Mouse (Mus musculus) stomach, postnatal 0 days (tissue): ENCODE results near the gene Zfp513.

Experiments used
- CTCF ChIP-seq: IDR thresholded peaks from 2 replicates; pipeline ENCODE4 v1.5.1; 2016; ENCODE audit warnings: antibody characterized with exemption, low read depth, mild to moderate bottlenecking, moderate library complexity
- EP300 ChIP-seq: optimal IDR thresholded peaks from 2 replicates; pipeline ENCODE3; 2016; ENCODE audit warnings: antibody characterized with exemption

DNA sequence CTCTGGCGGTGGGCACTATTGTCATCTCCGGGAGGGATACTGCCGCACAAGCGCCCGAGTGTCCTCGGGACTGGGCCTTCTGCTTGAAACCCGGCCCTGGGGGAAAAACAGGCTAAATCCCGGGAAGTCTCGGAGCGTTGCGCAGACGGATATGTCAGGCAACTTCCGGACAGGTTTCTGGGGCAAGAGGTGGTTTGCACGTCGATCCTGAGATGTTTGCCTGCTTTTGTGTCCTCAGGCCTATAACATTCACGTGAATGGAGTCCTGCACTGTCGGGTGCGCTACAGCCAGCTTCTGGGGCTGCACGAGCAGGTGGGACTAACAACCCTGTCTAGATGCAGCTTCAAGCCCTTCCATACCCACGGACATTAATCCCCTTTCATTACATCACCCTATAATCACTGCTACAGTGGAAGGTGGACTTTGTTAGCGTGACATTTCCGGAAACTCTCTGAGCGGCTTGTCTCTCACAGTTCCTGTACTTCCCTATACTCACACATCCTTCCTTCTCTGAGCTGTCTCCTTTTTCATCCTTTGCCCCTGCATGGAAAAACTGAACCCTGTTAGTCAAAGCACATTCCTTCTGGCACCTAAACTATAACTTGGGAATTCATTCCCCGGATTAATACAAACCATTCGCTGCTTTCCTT is 8.3 kb downstream of the Zfp513 start:
- TF ChIP-seq CTCF: no peak
- no peak for TF ChIP-seq EP300
